Mouse (Mus musculus) kidney, postnatal 10 days (tissue): ENCODE measurements around the gene Gpr33.
A peak's percentile ranks its signal among the peaks of the same experiment; 100 is the strongest.

Experiments
- DNase-seq: peaks from one replicate; pipeline ENCODE4 v3.0.0; 2021; ENCODE audit warnings: mixed read lengths

Gpr33 gene

GRCm38 (mm10) chr12:52027963-52028362 lies at the start of gene Gpr33:
Gene Gpr33, minus strand, starts transcription at chr12:52028063.
- no peak for DNase-seq

GRCm38 (mm10) chr12:52049324-52049723 lies 21.5 kb upstream of the Gpr33 start:
- no peak for DNase-seq

- no peak for DNase-seq
Measured at GRCm38 (mm10) chr12:52046371-52046770, 18.5 kb upstream of the Gpr33 start.

- peak; percentile 13 for DNase-seq
Measured at GRCm38 (mm10) chr12:52042818-52043336, 15.0 kb upstream of the Gpr33 start.

GRCm38 (mm10) chr12:52038352-52038751 lies 10.5 kb upstream of the Gpr33 start:
- DNase-seq: no peak

GRCm38 (mm10) chr12:52034956-52035355 lies 7.1 kb upstream of the Gpr33 start:
- DNase-seq: no peak

- no peak for DNase-seq
Measured at GRCm38 (mm10) chr12:52032276-52032675, 4.4 kb upstream of the Gpr33 start.

GRCm38 (mm10) chr12:52014494-52015029 lies 13.3 kb downstream of the Gpr33 start:
- no peak for DNase-seq

GRCm38 (mm10) chr12:52014044-52014443 lies 13.8 kb downstream of the Gpr33 start:
- no peak for DNase-seq

- DNase-seq: no peak
Measured at GRCm38 (mm10) chr12:52013274-52013673, 14.6 kb downstream of the Gpr33 start.

GRCm38 (mm10) chr12:52012159-52012558 lies 15.7 kb downstream of the Gpr33 start:
- no peak for DNase-seq

- no peak for DNase-seq
Measured at GRCm38 (mm10) chr12:52010630-52010961, 17.3 kb downstream of the Gpr33 start.

- DNase-seq: no peak
Measured at GRCm38 (mm10) chr12:52009928-52010629, 17.8 kb downstream of the Gpr33 start.

GRCm38 (mm10) chr12:52006633-52006994 lies 21.2 kb downstream of the Gpr33 start:
- no peak for DNase-seq

- DNase-seq: peak; percentile 96
Measured at GRCm38 (mm10) chr12:52005877-52006632, 21.8 kb downstream of the Gpr33 start, which contains the start of gene Dtd2. Gene Dtd2, minus strand, starts transcription at chr12:52006501.

- DNase-seq: no peak
Measured at GRCm38 (mm10) chr12:52002746-52003145, 25.1 kb downstream of the Gpr33 start.

GRCm38 (mm10) chr12:52001544-52001943 lies 26.3 kb downstream of the Gpr33 start:
- DNase-seq: peak; percentile 77

- DNase-seq: no peak
Measured at GRCm38 (mm10) chr12:51998366-51998932, 29.4 kb downstream of the Gpr33 start.

- no peak for DNase-seq
Measured at GRCm38 (mm10) chr12:51995738-51996536, 31.9 kb downstream of the Gpr33 start.

GRCm38 (mm10) chr12:51990629-51991028 lies 37.2 kb downstream of the Gpr33 start:
- no peak for DNase-seq

GRCm38 (mm10) chr12:51988536-51988935 lies 39.3 kb downstream of the Gpr33 start:
- no peak for DNase-seq

GRCm38 (mm10) chr12:51985826-51986225 lies 42.0 kb downstream of the Gpr33 start:
- DNase-seq: no peak
